Mouse (Mus musculus) stomach, embryonic 16.5 days (tissue): Measurements from ENCODE around the gene Ccdc142. TPM values are rescaled to one million over a fixed set of nuclear protein-coding genes. Genes with fewer than 3 reads are reported as not detected.
A peak's percentile ranks its signal among the peaks of the same experiment; 100 is the strongest.

Experiments
- ATAC-seq: fragments of 200-750 bp; cut with Nextera tagmentation; 2 replicates; pipeline ENCODE4 v1.8.0; 2017; ENCODE audit warnings: moderate number of reproducible peaks, moderate TSS enrichment; ENCODE audit not compliant: insufficient read depth, low FRiP score
- H3K27ac ChIP-seq: fragments of 300-500 bp; sonication (generic); 2 replicates; pipeline ENCODE4 v1.5.1; 2014; ENCODE audit warnings: low read length
- H3K27me3 ChIP-seq: fragments of 300-500 bp; sonication (generic); 2 replicates; pipeline ENCODE4 v1.6.1; 2014; ENCODE audit warnings: low read length, control low read depth, mixed read lengths; ENCODE audit not compliant: control insufficient read depth, insufficient read depth
- H3K36me3 ChIP-seq: fragments of 300-500 bp; sonication (generic); 2 replicates; pipeline ENCODE4 v1.6.1; 2014; ENCODE audit warnings: low read length; ENCODE audit not compliant: control insufficient read depth, insufficient read depth
- H3K4me1 ChIP-seq: fragments of 300-500 bp; sonication (generic); 2 replicates; pipeline ENCODE4 v1.6.1; 2014; ENCODE audit warnings: low read length, control low read depth, mixed read lengths; ENCODE audit not compliant: control insufficient read depth, insufficient read depth
- H3K4me2 ChIP-seq: fragments of 300-500 bp; sonication (generic); 2 replicates; pipeline ENCODE4 v1.6.1; 2014; ENCODE audit warnings: low read depth, low read length, mixed read lengths
- H3K4me3 ChIP-seq: fragments of 300-500 bp; sonication (generic); replicated peaks from 2 replicates; pipeline ENCODE4 v1.5.1; 2014; ENCODE audit warnings: mild to moderate bottlenecking, low read length
- H3K9ac ChIP-seq: fragments of 300-500 bp; sonication (generic); 2 replicates; pipeline ENCODE4 v1.6.1; 2014; ENCODE audit warnings: low read length
- H3K9me3 ChIP-seq: fragments of 300-500 bp; sonication (generic); replicated peaks from 2 replicates; pipeline ENCODE4 v1.6.1; 2016; ENCODE audit warnings: low read length, control low read depth; ENCODE audit not compliant: control insufficient read depth
- WGBS: fragments of 180-500 bp; shearing (Covaris S2); extraction: QIAGEN DNeasy Blood & Tissue Kit; methylation state at CpG from one replicate; pipeline ENCODE4 v1.1.7; 2014; 5-methylcytosine and 5-hydroxymethylcytosine counted together
- microRNA counts: library from miRNA; unstranded; fragments of <30 nt; microRNA quantifications from one replicate; lab custom pipeline; 2016
- microRNA-seq: library from miRNA; unstranded; fragments of <30 nt; microRNA quantifications from one replicate; pipeline ENCODE4, GENCODE M21; 2016
- polyA plus RNA-seq: library from polyadenylated mRNA; unstranded; fragments of >200 nt; fragmentation: Nextera tagmentation; extraction: Ambion mirVana; gene quantifications from 2 replicates; pipeline ENCODE4 v1.2.1, GENCODE M21; 2015

The Ccdc142 gene
- polyA plus RNA-seq, 1 experiment from 2014 or later, result 1.5 TPM

GRCm38 (mm10) chr6:83156259-83156684, 54.9 kb downstream of the Ccdc142 start, which contains the start of the genes Wdr54 and 1700003E16Rik:
Gene Wdr54, minus strand, starts transcription at chr6:83156397.
Gene 1700003E16Rik, plus strand, starts transcription at chr6:83156404.
- H3K27me3 ChIP-seq, result peaks cover 12% of the 10 kb centered on the region
- no peaks in the 10 kb centered on the region for H3K9me3 ChIP-seq
- no peak within 1 kb of the TSS for H3K27ac ChIP-seq
- no peaks in the 10 kb centered on the region for H3K36me3 ChIP-seq
- peak within 1 kb of the TSS; percentile 71 for H3K9ac ChIP-seq
- H3K4me3 ChIP-seq, result peak within 1 kb of the TSS; percentile 61
- ATAC-seq, result peak; percentile 71; the same call in 1 of the 2 replicates
- H3K4me1 ChIP-seq, result peaks cover 9% of the 10 kb centered on the region; the same call in 1 of the 2 replicates
- WGBS, result 1% methylated on average over 32 of the region's 32 CpGs
- peak within 1 kb of the TSS; percentile 96 for H3K4me2 ChIP-seq

MicroRNAs within 50 kb of the gene (microRNA counts, 519-probe panel; counts per million panel counts)
- 1,655 counts per million, percentile 25 among the panel's probes with 10 or more counts for microRNA mmu-miR-3470a+mmu-miR-3470b (lab: Ali Mortazavi, UCI)

Small RNAs within 50 kb of the gene (microRNA-seq; reads per million reads assigned to microRNA genes)
- not detected for gene Mir3470a

Other genes with a start within 250 kb of the Ccdc142 start
- gene Sema4f, start 161.8 kb upstream of the Ccdc142 start, polyA plus RNA-seq, result 1.4 and 1.5 TPM in 2 replicates
- gene M1ap, start 154.7 kb upstream of the Ccdc142 start, polyA plus RNA-seq, result 0.26 and 1.0 TPM in 2 replicates
- 10.5 and 11.3 TPM in 2 replicates for gene Dok1, start 68.1 kb upstream of the Ccdc142 start, polyA plus RNA-seq
- gene Loxl3, start 67.4 kb upstream of the Ccdc142 start, polyA plus RNA-seq, result 19.4 and 19.5 TPM in 2 replicates
- gene Aup1, start 47.1 kb upstream of the Ccdc142 start, polyA plus RNA-seq, result 228 and 235 TPM in 2 replicates
- gene Htra2, start 46.3 kb upstream of the Ccdc142 start, polyA plus RNA-seq, result 66.5 and 72.3 TPM in 2 replicates
- 6.0 and 6.4 TPM in 2 replicates for gene Dqx1, start 43.8 kb upstream of the Ccdc142 start, polyA plus RNA-seq
- gene Tlx2, start 31.3 kb upstream of the Ccdc142 start, polyA plus RNA-seq, result 1.8 and 3.4 TPM in 2 replicates
- gene Pcgf1, start 23.7 kb upstream of the Ccdc142 start, polyA plus RNA-seq, result 25.1 and 28.8 TPM in 2 replicates
- 0.58 and 0.65 TPM in 2 replicates for gene Lbx2, start 15.2 kb upstream of the Ccdc142 start, polyA plus RNA-seq
- 1.8 TPM in 2 replicates for gene Gm42688, start within 50 bp of the Ccdc142 start, polyA plus RNA-seq
- 115 and 123 TPM in 2 replicates for gene Mrpl53, start 7.4 kb downstream of the Ccdc142 start, polyA plus RNA-seq
- gene Mogs, start 13.9 kb downstream of the Ccdc142 start, polyA plus RNA-seq, result 8.3 TPM in 2 replicates
- 87.9 and 93.8 TPM in 2 replicates for gene Wbp1, start 20.0 kb downstream of the Ccdc142 start, polyA plus RNA-seq
- 7.9 and 8.4 TPM in 2 replicates for gene Ino80b, start 23.8 kb downstream of the Ccdc142 start, polyA plus RNA-seq
- gene Rtkn, start 33.9 kb downstream of the Ccdc142 start, polyA plus RNA-seq, result 39.7 and 42.8 TPM in 2 replicates
- gene Wdr54, start 54.8 kb downstream of the Ccdc142 start, polyA plus RNA-seq, result 4.1 and 5.0 TPM in 2 replicates
- gene 1700003E16Rik, start 54.8 kb downstream of the Ccdc142 start, polyA plus RNA-seq, result 2.1 and 2.2 TPM in 2 replicates
- gene Dctn1, start 64.3 kb downstream of the Ccdc142 start, polyA plus RNA-seq, result 73.7 and 74.1 TPM in 2 replicates
- 0.30 and 0.60 TPM in 2 replicates for gene Slc4a5, start 118.2 kb downstream of the Ccdc142 start, polyA plus RNA-seq
- 29.6 and 35.2 TPM in 2 replicates for gene Mthfd2, start 224.3 kb downstream of the Ccdc142 start, polyA plus RNA-seq
- 67.6 and 67.9 TPM in 2 replicates for gene Mob1a, start 224.4 kb downstream of the Ccdc142 start, polyA plus RNA-seq
- gene Bola3, start 247.5 kb downstream of the Ccdc142 start, polyA plus RNA-seq, result 121 and 145 TPM in 2 replicates